Mouse (Mus musculus) A20 (cell line): ENCODE measurements around the gene Cts8.

Experiments used
- DNase-seq: peaks from one replicate; pipeline ENCODE4 v3.0.0-alpha.2; 2011; ENCODE audit warnings: low read depth, low spot score

Cts8 gene

DNA sequence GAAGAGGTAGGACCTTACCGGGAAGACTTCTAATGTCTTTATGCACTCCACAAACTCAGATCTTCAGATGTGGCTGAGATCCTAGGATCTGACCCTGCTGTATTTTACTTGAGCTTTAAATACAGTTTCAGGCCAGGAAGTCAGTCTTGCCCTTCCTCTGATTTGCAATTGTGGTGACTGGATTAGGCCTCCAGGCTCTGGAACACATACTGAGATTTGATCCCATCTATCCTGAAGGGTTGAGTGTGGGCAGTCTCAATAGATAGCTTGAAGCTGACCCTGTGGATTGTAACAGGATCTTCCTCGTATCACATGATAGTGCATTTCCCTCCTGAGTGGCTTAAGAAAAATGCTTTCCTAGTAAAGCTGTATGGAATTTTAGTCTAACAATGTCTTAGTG is at the start of gene Cts8:
TSS of gene Cts8 (minus strand) at position 101 of the 400 bp plus-strand sequence.
- DNase-seq: no peak

DNA sequence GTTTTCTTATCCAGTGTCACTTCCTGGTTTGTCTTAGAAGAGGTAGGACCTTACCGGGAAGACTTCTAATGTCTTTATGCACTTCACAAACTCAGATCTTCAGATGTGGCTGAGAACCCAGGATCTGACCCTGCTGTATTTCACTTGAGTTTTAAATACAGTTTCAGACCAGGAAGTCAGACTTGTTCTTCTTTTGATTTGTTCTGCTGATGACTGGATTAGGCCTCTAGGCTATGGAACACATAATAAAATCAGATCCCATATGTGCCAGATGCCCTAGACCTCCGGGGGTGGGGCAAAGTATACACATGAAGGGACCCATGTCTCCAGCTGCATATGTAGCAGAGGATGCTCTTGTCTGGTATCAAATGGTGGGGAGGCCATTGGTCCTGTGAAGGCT is 33.6 kb upstream of the Cts8 start, which contains the start of gene Gm49398:
TSS of gene Gm49398 (minus strand) at position 101 of the 400 bp plus-strand sequence.
- no peak for DNase-seq

GRCm38 (mm10) chr13:61241076-61241947 is 13.8 kb downstream of the Cts8 start:
- peak; percentile 20 for DNase-seq

GRCm38 (mm10) chr13:61203310-61203709 is 51.8 kb downstream of the Cts8 start, which contains the start of gene Cts6:
Gene Cts6, minus strand, starts transcription at chr13:61203410.
- no peak for DNase-seq
